Mouse (Mus musculus) CH12F3 (cell line): ENCODE data around the gene Gdf3.

Experiments used
- in situ Hi-C: fragments of 300-500 bp; cut with MboI; formaldehyde crosslinking; loops from 2 replicates; pipeline ENCODE4 v1.14.3; 2020; ENCODE audit warnings: low sequenced_read_pairs

The Gdf3 gene

DNA sequence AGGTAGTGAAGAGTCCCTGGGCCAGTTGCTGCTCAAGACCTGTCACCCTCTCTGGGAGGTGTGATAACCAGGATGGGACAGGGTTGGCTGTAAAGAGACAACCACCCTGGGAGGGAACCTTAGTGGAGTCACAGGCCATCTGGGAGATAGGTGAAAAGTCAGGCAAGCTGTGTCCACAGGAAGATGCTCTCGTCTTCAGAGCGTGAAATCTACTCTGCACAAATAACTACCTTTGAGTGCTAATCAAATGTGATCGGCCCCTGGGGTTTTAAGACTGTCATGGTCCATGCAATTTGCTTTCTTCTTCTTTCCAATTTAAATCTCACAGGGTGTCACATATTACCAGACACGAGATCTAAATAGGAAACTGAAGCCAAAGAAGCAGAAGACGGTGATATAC is 40.8 kb downstream of the Gdf3 start:
- in situ Hi-C loops = loop anchor here (10.0 kb wide), 1 partner anchor 74 kb away; the partner anchor contains the start of gene Rimklb

DNA sequence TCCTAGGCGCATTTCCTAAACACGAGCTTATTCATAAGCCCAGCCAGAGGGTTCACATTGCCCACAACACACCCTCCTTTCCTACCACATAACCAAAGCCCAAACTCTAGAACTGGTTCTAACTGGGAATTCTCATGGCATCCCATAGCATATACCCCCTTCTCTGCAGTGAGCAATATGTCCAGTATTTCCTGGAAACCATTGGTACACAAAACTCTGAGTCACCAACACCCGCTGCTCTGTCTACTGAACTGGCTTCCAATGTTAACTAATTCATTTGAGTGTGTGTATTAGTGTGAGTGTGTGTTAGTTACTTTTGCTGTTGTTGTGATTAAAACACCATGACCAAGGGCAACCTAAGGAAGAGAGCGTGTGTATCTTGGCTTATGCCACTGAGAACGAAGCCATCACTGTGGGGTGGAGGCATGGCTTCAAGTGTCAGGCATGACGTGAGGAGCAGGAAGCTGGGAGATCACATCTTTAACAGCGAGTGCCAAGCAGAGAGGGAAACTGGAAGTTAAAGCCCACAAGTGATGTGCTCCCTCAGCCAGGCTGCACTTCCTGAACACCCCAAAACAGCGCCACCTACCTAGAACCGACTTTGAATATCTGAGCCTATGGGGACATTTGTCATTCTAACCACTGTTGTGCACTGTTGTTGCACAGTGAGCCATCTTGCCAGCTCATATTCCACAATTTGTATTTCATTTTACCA is 44.7 kb downstream of the Gdf3 start:
- in situ Hi-C loops = loop anchor here (10.0 kb wide), 1 partner anchor 70 kb away; the partner anchor contains the start of gene Rimklb

DNA sequence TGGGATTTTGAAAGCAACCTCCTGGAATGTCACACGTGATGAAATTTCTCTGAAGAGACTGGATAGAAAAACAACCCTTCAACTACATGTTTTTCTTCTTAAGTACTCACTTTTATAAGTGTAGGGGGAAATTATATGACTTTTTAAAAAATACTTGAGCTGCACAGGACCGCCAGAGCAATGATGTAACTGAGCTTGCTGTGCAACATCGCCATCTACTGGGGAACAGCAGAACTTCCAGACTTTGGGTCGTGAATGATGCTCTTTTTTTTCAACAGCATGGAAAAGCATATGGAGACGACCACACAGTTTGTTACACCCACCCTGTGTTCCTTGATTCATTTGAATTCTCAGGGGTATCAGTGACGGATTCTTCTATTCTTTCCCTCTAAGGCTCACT is 47.4 kb downstream of the Gdf3 start:
- in situ Hi-C loops = loop anchor here (10.0 kb wide), 1 partner anchor 68 kb away; the partner anchor contains the start of gene Rimklb

DNA sequence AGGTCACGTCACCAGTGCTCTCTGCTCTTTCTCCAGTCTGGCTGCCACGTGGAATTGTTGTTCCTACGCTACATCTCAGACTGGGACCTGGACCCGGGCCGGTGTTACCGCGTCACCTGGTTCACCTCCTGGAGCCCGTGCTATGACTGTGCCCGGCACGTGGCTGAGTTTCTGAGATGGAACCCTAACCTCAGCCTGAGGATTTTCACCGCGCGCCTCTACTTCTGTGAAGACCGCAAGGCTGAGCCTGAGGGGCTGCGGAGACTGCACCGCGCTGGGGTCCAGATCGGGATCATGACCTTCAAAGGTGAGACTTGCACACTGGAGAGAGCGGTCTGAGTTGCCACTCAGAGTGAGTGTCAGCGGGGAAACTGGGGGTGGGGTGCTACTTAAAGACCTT is 48.9 kb downstream of the Gdf3 start:
- in situ Hi-C loops = loop anchor here (10.0 kb wide), 1 partner anchor 66 kb away; the partner anchor contains the start of gene Rimklb

DNA sequence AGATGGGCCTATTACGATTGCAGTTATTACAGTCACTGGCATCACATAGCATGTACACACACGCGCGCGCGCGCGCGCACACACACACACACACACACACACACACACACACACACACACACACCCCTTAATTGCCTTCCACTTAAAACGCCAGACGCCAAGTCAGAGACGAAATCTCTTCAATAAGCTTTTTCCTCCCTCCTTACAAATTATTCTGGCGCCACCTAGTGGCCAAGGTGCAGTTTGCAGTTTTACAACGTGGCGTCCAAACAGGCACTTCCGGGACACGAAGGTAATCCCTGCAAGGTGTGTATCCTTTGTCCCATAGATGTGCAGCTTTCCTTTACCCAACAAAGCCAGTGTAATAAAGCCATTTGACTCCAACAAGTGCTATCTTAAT is 49.5 kb downstream of the Gdf3 start:
- in situ Hi-C loops = loop anchor here (10.0 kb wide), 1 partner anchor 66 kb away; the partner anchor contains the start of gene Rimklb

DNA sequence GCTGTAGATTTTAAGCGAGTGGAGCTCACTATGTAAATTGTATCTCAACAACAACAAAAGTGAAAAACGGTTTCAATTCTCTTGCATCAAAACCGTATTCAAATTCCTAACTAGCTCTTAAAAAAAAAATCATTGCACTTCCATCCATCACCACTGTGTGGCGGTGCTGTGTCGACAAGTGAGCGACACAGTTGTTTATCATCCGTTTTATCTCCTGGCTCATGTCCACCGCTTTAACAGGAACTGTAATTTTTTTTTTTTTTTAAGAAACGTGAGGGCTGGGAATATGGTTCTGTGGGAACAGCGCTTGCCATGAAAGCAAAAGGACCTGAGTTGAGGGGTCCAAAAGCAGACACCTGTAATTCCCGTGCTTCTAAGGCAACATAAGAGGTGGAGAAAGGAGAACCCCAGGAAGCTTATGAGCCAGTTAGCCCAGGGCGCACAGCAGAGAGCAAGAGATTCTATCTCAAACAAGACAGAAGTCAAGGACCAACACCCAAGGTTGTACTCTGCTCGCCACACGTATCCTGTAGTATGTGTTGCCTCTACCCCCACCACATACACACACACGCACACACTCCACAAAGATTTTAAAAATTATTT is 52.8 kb downstream of the Gdf3 start:
- in situ Hi-C loops = no loop called here
